Mouse (Mus musculus): ENCODE data around the gene Stradb.
A peak's percentile ranks its signal among the peaks of the same experiment; 100 is the strongest.

Stradb gene

GRCm38 (mm10) chr1:58961152-58961893, 12.0 kb upstream of the Stradb start:
- peak; percentile 56 for DNase-seq

- DNase-seq: no peak
These were observed 10.9 kb upstream of the Stradb start for GRCm38 (mm10) chr1:58962418-58962817.

- no peak for DNase-seq
These were observed 10.5 kb upstream of the Stradb start for GRCm38 (mm10) chr1:58962865-58963264.

GRCm38 (mm10) chr1:58967534-58967933, 5.8 kb upstream of the Stradb start:
- DNase-seq: no peak

- DNase-seq: no peak
These were observed 3.3 kb upstream of the Stradb start for GRCm38 (mm10) chr1:58970054-58970453.

GRCm38 (mm10) chr1:58971097-58971496, 2.2 kb upstream of the Stradb start:
- no peak for DNase-seq

GRCm38 (mm10) chr1:58972851-58973365, 414 bp upstream of the Stradb start:
- DNase-seq: no peak

- no peak for DNase-seq
These were observed 9.0 kb downstream of the Stradb start for GRCm38 (mm10) chr1:58982276-58982675.

- no peak for DNase-seq
These were observed 11.3 kb downstream of the Stradb start for GRCm38 (mm10) chr1:58984586-58984985.

GRCm38 (mm10) chr1:58993144-58993543, 19.8 kb downstream of the Stradb start:
- DNase-seq: no peak

GRCm38 (mm10) chr1:58993723-58994122, 20.4 kb downstream of the Stradb start:
- DNase-seq: peak; percentile 43

- no peak for DNase-seq
These were observed 22.0 kb downstream of the Stradb start for GRCm38 (mm10) chr1:58995313-58995712.

- peak; percentile 25 for DNase-seq
These were observed 35.9 kb downstream of the Stradb start for GRCm38 (mm10) chr1:59009250-59009649.

GRCm38 (mm10) chr1:59021556-59021955, 48.2 kb downstream of the Stradb start:
- DNase-seq: no peak

- DNase-seq: no peak
These were observed 64.4 kb downstream of the Stradb start for GRCm38 (mm10) chr1:59037723-59038122.

Measured in embryo, embryonic 11 days (tissue).